Mouse (Mus musculus) embryonic facial prominence, embryonic 13.5 days (tissue): ENCODE measurements around the gene Oxld1. TPM values are rescaled to one million over a fixed set of nuclear protein-coding genes. Genes with fewer than 3 reads are reported as not detected.
"Not testable (repeated sequence)": the region's sequence is repeated elsewhere in the genome, so short reads cannot be mapped to it uniquely, and the experiment has no call there.

Experiments used
- ATAC-seq: fragments of 200-750 bp; cut with Nextera tagmentation; 2 replicates; pipeline ENCODE4 v1.8.0; 2017; ENCODE audit warnings: low read depth; ENCODE audit not compliant: insufficient number of reproducible peaks, insufficient read depth, low FRiP score, low TSS enrichment
- H3K27ac ChIP-seq: fragments of 300-500 bp; sonication (generic); 2 replicates; pipeline ENCODE4 v1.5.1; 2015; ENCODE audit warnings: moderate library complexity, mild to moderate bottlenecking, inconsistent platforms
- H3K27me3 ChIP-seq: fragments of 300-500 bp; sonication (generic); 2 replicates; pipeline ENCODE4 v1.6.1; 2015; ENCODE audit warnings: mild to moderate bottlenecking, inconsistent platforms
- H3K36me3 ChIP-seq: fragments of 300-500 bp; sonication (generic); 2 replicates; pipeline ENCODE4 v1.6.1; 2015; ENCODE audit warnings: mild to moderate bottlenecking, inconsistent platforms
- H3K4me1 ChIP-seq: fragments of 300-500 bp; sonication (generic); 2 replicates; pipeline ENCODE4 v1.6.1; 2015; ENCODE audit warnings: inconsistent platforms
- H3K4me2 ChIP-seq: fragments of 300-500 bp; sonication (generic); 2 replicates; pipeline ENCODE4 v1.6.1; 2015; ENCODE audit warnings: moderate library complexity, mild to moderate bottlenecking, inconsistent platforms
- H3K4me3 ChIP-seq: fragments of 300-500 bp; sonication (generic); 2 replicates; pipeline ENCODE4 v1.5.1; 2015; ENCODE audit warnings: mild to moderate bottlenecking, inconsistent platforms
- H3K9ac ChIP-seq: fragments of 300-500 bp; sonication (generic); 2 replicates; pipeline ENCODE4 v1.6.1; 2015; ENCODE audit warnings: mild to moderate bottlenecking, inconsistent platforms
- H3K9me3 ChIP-seq: fragments of 300-500 bp; sonication (generic); 2 replicates; pipeline ENCODE4 v1.6.1; 2016; ENCODE audit warnings: inconsistent platforms
- whole genome bisulfite sequencing: fragments of 180-500 bp; shearing (Covaris S2); methylation state at CpG from one replicate; pipeline ENCODE4 v1.1.7; 2015; ENCODE audit warnings: mixed read lengths; 5-methylcytosine and 5-hydroxymethylcytosine counted together
- polyA plus RNA-seq: library from polyadenylated mRNA; unstranded; fragments of >200 nt; fragmentation: Nextera tagmentation; extraction: Ambion mirVana; gene quantifications from 2 replicates; pipeline ENCODE4 v1.2.1, GENCODE M21; 2015

Oxld1 gene
- polyA plus RNA-seq, 1 experiment from 2014 or later = 15.8 TPM

DNA sequence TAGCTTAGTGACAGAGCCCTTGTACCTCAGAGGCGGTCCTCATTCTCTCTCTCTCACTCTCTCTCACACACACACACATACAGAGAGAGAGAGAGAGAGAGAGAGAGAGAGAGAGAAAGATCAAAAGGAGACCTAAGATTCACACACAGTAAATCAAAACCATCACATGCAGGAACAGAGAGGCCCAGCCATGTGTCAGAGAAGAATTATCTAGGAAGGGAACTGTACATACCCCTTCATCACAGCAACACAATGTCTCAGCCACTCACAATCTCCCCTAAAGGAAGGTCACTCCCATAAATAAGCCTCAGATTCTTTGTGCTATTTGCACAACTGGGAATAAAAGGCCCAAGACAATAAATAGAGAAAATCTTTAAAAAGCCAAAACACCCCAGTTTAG is 39.3 kb downstream of the Oxld1 start:
- Histone ChIP-seq H3K9ac (no peak overlapping the region), H3K36me3 (peaks cover 94% of the 10 kb centered on the region), H3K4me2 (no peak overlapping the region), H3K27me3 (no peaks in the 10 kb centered on the region), H3K27ac (no peak overlapping the region), H3K4me1 (no peaks in the 10 kb centered on the region), H3K9me3 (no peaks in the 10 kb centered on the region), H3K4me3 (no peak overlapping the region)
- ATAC-seq = no peak
- WGBS = 88% methylated on average over 1 of the region's 1 CpGs

DNA sequence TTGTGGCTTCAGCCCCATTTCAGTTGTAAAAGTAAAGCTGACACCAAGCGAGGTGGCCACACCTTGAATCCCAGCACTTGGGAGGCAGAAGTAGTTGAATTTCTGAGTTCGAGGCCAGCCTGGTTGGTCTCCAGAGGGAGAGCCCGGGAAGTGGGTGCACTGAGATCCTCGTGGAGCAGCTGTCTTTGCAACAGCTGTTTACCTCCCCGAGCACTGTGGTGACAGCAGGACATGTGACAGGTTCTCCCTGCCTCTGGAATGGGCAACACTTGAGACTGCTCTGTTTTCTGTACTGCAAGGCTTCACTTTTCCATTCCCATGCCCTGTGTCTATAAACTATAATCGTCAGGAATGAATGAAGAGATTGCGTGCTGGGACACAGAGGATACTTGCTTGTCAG is 40.0 kb downstream of the Oxld1 start:
- Histone ChIP-seq H3K4me2 (no peak overlapping the region), H3K4me1 (no peaks in the 10 kb centered on the region), H3K36me3 (peaks cover 93% of the 10 kb centered on the region), H3K4me3 (no peak overlapping the region), H3K27ac (no peak overlapping the region), H3K9ac (no peak overlapping the region), H3K9me3 (no peaks in the 10 kb centered on the region), H3K27me3 (no peaks in the 10 kb centered on the region)
- ATAC-seq = no peak
- WGBS = 90% methylated on average over 7 of the region's 7 CpGs

DNA sequence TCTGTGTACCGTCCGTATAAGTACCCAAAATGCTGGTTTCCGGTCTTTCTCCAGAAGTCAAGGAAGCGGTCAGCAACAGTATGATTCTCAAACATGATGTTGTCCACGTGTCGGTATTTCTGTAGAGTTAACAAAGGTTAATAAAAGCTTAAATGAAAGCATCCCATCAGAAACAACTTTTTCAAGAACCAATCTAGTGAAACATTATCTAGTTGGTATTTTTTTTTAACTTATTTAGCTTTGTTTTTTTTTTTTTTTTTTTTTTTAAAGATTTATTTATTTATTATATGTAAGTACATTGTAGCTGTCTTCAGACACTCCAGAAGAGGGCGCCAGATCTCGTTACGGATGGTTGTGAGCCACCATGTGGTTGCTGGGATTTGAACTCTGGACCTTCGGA is 44.2 kb downstream of the Oxld1 start:
- not testable (repeated sequence) for ATAC-seq, H3K4me2 ChIP-seq, H3K9ac ChIP-seq, H3K27ac ChIP-seq, H3K9me3 ChIP-seq, H3K4me3 ChIP-seq, H3K27me3 ChIP-seq, H3K4me1 ChIP-seq
- 89% methylated on average over 9 of the region's 10 CpGs for WGBS
- peaks cover 94% of the 10 kb centered on the region for H3K36me3 ChIP-seq

Other genes starting within 250 kb of the Oxld1 start
- gene Bahcc1, start 225.1 kb downstream of the Oxld1 start, polyA plus RNA-seq = 13.1 and 13.9 TPM in 2 replicates
- 2,524 and 2,741 TPM in 2 replicates for gene Actg1, start 109.5 kb downstream of the Oxld1 start, polyA plus RNA-seq
- gene Fscn2, start 96.5 kb downstream of the Oxld1 start, polyA plus RNA-seq = 0.25 and 1.1 TPM in 2 replicates
- gene Faap100, start 79.3 kb downstream of the Oxld1 start, polyA plus RNA-seq = 38.6 and 43.7 TPM in 2 replicates
- gene Nploc4, start 20.4 kb downstream of the Oxld1 start, polyA plus RNA-seq = 34.7 and 37.4 TPM in 2 replicates
- 0.30 and 0.35 TPM in 2 replicates for gene Tspan10, start 15.4 kb downstream of the Oxld1 start, polyA plus RNA-seq
- gene Pde6g, start 4.6 kb downstream of the Oxld1 start, polyA plus RNA-seq = 0.29 TPM in 1 of 2 replicates, not detected in the other
- gene Ccdc137, start within 50 bp of the Oxld1 start, polyA plus RNA-seq = 39.8 and 45.0 TPM in 2 replicates
- gene Arl16, start 9.5 kb upstream of the Oxld1 start, polyA plus RNA-seq = 59.6 and 63.6 TPM in 2 replicates
- gene Mrpl12, start 26.5 kb upstream of the Oxld1 start, polyA plus RNA-seq = 134 and 138 TPM in 2 replicates
- 50.1 and 54.3 TPM in 2 replicates for gene Slc25a10, start 33.8 kb upstream of the Oxld1 start, polyA plus RNA-seq
- gene Gcgr, start 72.6 kb upstream of the Oxld1 start, polyA plus RNA-seq = 1.3 and 1.7 TPM in 2 replicates
- gene Mcrip1, start 91.7 kb upstream of the Oxld1 start, polyA plus RNA-seq = 219 and 247 TPM in 2 replicates
- gene Ppp1r27, start 93.1 kb upstream of the Oxld1 start, polyA plus RNA-seq = not detected in 2 replicates
- gene P4hb, start 115.2 kb upstream of the Oxld1 start, polyA plus RNA-seq = 684 and 710 TPM in 2 replicates
- 535 and 580 TPM in 2 replicates for gene Arhgdia, start 123.6 kb upstream of the Oxld1 start, polyA plus RNA-seq
- 492 and 529 TPM in 2 replicates for gene Alyref, start 140.3 kb upstream of the Oxld1 start, polyA plus RNA-seq
- gene Anapc11, start 140.4 kb upstream of the Oxld1 start, polyA plus RNA-seq = 219 and 222 TPM in 2 replicates
- gene Npb, start 150.4 kb upstream of the Oxld1 start, polyA plus RNA-seq = 0.98 and 1.7 TPM in 2 replicates
- 150 and 152 TPM in 2 replicates for gene Pcyt2, start 159.9 kb upstream of the Oxld1 start, polyA plus RNA-seq
- gene Sirt7, start 167.2 kb upstream of the Oxld1 start, polyA plus RNA-seq = 26.6 and 30.0 TPM in 2 replicates
- 22.0 and 30.0 TPM in 2 replicates for gene Mafg, start 175.5 kb upstream of the Oxld1 start, polyA plus RNA-seq
- gene Pycr1, start 185.7 kb upstream of the Oxld1 start, polyA plus RNA-seq = 27.7 and 34.9 TPM in 2 replicates
- gene Myadml2, start 190.1 kb upstream of the Oxld1 start, polyA plus RNA-seq = not detected in 2 replicates
- 4.3 and 7.2 TPM in 2 replicates for gene Notum, start 203.1 kb upstream of the Oxld1 start, polyA plus RNA-seq
- gene Aspscr1, start 214.9 kb upstream of the Oxld1 start, polyA plus RNA-seq = 109 and 123 TPM in 2 replicates